Mouse (Mus musculus) layer of hippocampus, postnatal 36 days (tissue): Measurements from ENCODE around the gene Spns3. TPM values are rescaled to one million over a fixed set of nuclear protein-coding genes. Genes with fewer than 3 reads are reported as not detected.
A peak's percentile ranks its signal among the peaks of the same experiment; 100 is the strongest.

Experiments
- DNase-seq, 2 experiments: peaks; one replicate each; pipeline ENCODE4 v3.0.0; 2022
- total RNA-seq, 2 experiments: library from RNA; stranded (reverse); gene quantifications; 2 replicates each; pipeline ENCODE4 v1.2.3; 2021

Spns3 gene
- total RNA-seq, result under 1 TPM; 0.25 to 0.30 TPM

GRCm38 (mm10) chr11:72550134-72550988 lies at the start of gene Spns3:
Gene Spns3 (minus strand): TSS chr11:72550506.
- no peak for DNase-seq

GRCm38 (mm10) chr11:72597780-72598179 lies 47.5 kb upstream of the Spns3 start:
- no peak for DNase-seq

DNA sequence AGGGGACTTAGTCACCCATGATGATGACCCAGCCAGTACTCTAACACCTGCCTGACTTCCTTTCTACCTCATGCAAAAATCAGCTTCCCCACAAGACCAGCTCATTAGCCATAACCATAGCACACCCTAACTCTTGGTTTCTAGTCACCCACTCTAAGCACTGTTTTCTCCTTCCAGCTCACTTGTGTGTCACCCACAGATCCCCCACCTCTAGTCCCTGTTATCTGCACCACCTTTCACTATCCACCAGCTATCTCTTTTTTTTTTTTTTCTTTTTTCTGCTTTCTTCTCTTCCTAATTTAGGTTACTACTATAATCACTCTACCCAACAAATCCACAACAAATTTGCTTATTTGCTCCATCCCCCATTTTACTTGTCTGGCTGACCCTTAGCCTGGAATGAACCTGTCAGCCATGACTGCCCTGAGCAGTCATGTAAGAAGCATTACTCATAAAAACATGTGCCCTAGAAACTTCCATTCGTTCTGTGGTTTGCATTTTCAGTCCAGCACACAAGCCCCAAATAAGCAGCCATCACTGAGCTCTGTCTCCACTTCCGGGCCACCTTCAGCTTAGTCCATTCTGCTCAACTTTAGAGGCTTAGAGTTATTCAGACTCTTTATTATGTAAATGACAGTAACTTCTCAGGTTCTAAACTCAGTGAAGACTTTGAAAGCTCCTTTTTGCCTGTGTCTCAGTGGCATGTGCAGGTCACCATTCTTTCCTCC lies 44.9 kb upstream of the Spns3 start:
- DNase-seq, result no peak

DNA sequence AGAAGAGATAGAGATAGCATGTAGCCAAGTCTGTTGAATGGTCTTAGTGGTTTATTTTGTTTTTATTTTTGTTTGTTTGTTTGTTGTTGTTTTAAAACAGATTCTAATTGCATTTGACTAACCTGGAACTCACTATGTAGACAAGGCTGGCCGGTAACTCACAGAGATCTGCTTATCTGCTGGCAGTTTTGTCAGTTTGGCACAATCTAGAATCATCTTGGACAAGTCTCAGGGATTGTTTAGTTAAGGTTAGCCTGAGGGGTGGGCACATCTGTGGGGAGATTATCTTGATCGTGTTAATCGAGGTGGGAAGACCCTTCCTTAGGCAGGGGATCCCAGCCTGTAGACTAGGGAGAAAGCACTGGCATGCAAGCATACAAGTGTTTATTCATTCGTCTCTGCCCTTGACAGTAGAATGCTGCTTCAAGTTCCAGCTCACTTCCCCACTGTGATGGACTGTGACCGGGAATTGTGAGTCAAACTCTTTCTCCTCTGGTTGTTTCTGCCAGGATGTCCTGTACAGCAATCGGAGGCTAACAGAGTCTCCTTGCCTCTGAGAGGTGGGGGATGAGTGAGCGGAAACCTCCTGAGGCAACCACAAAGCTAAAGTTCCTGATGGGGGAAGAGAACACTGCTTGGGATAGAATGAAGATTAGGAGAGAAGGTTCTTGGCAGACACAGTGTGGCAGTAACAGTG lies 37.4 kb upstream of the Spns3 start:
- DNase-seq, result no peak

- DNase-seq, result no peak
Measured at GRCm38 (mm10) chr11:72586570-72586969, 36.3 kb upstream of the Spns3 start.

DNA sequence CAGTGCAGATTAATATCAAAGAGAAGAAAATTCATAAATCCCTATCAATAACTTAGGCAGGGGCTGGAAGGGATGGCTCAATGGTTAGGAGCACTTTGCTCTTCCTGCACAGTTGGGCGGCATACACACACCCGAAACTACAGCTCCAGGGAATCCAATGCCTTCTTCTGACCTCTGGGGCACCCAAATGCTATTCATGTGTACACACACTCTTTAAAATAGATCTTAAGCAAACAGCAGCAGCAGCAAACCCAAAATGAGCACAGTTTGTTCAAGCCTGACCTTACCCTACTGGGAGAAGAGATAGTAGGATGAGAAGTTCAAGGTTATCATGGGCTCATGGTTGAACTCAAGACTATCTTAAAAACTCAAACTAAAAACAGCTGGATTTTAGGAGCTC lies 32.8 kb upstream of the Spns3 start:
- no peak for DNase-seq

DNA sequence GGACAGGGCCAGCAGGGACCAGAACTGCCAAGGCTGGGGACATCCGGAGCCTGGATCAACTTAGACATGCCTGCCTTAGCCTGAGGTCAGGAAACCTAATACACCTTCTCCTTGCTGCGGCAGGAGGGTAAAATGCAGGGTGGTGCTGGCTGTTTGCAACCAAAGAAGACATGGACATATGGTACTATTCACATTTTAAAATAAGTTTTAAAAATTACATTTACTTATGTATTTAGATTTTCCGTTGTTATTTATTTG lies 32.1 kb upstream of the Spns3 start:
- DNase-seq, result no peak

DNA sequence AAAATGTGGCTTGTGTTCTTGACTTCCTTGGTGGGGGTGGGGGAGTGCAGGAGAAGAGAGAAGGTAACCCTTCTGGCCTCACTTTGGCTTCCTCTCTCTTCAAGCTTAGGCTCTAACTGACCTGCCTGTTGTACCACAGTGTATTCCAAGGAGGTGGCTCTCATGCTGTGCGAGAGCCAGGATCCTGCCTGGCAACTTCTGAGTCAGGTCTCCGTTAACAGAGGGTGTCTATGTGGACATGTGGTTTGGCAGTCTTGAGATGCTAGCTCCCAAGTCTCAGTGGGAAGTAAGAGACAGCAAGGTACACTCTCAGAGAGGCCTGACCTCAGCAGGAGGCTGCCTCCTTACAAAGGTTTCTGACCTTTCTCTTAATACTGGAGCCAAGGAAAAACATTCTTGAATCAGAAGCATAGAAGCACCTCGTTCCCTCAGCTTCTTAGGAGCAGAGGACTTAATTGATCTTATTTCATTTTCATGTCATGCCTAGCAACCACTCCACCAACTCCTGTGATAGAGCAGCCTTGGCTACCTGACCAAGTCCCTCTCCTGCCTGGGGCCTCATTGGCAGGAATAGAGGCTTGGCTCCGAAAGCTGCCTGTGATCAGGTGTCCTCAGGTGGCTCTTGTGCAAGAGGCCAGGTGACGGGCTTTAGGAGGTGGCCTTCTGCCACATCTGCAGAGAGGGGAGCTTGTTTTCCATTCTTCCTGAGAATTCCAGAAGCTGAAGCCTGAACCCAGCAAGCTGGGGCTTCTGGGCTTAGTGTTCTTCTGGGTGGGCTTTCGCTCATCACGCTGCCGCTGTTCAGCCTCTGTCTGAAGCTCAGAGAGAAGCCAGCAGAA lies 31.5 kb upstream of the Spns3 start:
- no peak for DNase-seq

DNA sequence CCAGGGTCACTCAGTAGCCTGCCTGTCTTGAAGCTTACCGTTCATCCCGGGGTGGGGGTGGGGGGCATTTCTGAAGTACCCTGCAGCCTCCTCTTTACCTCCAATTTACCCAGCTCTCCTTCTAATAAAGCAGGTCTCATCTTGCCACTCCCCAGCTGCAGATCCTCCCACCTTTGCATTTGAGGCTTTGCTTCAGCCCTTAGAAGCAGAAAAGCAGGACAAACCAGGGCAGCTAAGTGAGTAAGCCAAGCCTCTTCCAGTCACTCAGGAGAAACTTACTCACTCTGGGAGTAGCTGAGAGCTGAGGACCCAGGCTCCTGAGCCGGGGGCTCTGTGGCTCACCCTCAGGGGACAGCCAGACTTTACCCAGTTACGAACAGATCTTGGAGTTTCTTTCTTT lies 28.2 kb upstream of the Spns3 start:
- DNase-seq, result no peak

- DNase-seq, result no peak
Measured at GRCm38 (mm10) chr11:72576466-72577351, 26.4 kb upstream of the Spns3 start.

DNA sequence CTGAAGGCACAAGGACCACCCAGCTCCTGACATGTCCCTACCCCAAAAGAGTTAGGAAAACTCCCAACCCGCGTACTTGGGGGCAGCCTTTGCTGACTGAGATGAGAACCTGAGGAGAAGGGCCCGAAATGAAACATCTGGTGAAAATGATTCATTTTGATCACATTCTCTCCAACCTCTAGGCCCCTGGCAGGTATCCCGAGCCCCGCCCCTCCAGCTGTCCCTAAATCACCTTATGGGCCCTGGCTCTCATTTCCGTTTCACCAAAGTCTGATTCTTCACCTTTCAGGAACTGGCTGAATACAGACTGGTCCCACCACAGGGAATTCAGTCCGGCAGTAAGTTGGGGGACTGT lies 25.8 kb upstream of the Spns3 start:
- no peak for DNase-seq

GRCm38 (mm10) chr11:72573819-72574218 lies 23.5 kb upstream of the Spns3 start:
- no peak for DNase-seq

GRCm38 (mm10) chr11:72570319-72570979 lies 20.1 kb upstream of the Spns3 start:
- DNase-seq, result peak; percentile 76 to 78

DNA sequence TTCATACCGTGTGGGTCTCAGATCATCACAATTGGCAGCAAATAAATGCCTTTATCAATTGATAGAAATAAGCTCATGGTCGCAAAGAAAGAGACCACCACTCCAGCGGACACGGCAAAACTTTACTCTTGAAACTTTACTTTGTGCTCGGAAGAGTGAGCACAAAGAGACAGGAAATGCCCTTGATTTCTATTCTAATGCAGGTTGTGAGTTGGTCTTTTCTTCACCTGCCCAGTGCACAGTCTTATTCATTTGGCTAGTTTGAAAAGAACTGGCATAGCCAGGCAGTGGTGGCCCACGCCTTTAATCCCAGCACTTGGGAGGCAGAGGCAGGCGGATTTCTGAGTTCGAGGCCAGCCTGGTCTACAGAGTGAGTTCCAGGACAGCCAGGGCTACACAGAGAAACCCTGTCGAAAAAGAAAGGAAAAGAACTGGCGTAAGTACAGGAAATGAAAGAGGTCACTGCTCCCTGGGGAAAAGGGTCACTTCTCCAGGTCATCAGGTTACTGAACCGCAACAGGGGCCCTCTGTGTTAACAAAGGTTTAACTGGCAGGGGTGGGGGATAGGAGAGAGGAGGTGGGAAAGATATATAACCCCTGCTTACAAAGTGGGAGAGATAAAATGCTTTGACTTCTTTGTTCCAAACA lies 19.5 kb upstream of the Spns3 start:
- no peak for DNase-seq

GRCm38 (mm10) chr11:72569051-72569450 lies 18.7 kb upstream of the Spns3 start:
- DNase-seq, result no peak

DNA sequence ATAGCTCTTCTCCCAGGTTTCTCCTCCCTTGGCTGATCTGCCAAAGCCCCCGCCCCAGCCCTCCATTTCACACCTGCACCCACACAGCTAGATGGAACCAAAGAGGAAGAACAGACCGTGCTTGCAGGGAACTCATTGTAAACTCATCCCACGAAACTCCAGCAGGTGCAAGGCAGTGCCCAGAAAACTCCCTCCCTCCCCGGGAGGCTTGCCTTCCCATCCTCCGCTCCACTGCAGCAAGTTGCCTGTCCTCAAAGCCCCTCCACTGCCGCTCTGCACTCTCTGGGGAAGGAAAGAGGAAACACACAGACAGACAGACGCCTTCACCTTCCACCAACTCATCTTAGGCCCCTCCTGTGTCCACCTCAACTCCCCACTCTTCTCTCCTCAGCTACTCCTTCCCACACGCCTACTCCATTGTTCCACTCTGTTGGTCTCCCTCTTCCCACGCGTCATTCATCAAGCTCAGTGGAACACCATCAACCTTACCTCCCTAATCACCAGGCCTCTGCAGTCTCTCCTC lies 16.6 kb upstream of the Spns3 start:
- peak; percentile 74 to 79 for DNase-seq

DNA sequence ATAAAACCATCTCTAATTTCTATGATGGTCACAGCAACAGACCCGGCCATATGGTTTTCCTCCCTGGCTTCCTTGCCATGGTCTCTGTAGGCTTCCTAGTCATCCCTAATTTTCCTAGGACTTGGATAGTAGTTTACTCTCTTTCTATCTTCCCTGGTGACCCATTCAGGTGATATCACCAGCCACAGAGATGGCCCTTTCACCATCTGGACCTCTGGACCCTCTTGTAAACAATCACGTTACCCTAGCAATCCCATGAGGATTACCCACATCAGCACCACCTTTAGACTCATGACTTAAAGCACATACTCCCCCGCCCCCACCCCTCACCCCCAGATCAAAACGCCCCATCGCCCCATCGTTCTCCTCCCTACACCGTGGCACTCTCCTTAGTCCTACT lies 16.0 kb upstream of the Spns3 start:
- DNase-seq, result no peak

GRCm38 (mm10) chr11:72564232-72564807 lies 14.0 kb upstream of the Spns3 start:
- peak in 1 of 2 experiments; percentile 33 for DNase-seq

- no peak for DNase-seq
Measured at GRCm38 (mm10) chr11:72560661-72561060, 10.4 kb upstream of the Spns3 start.

- DNase-seq, result no peak
Measured at GRCm38 (mm10) chr11:72558155-72558554, 7.8 kb upstream of the Spns3 start.
